Mouse (Mus musculus): ENCODE results near the gene Ugcg.

The Ugcg gene

DNA sequence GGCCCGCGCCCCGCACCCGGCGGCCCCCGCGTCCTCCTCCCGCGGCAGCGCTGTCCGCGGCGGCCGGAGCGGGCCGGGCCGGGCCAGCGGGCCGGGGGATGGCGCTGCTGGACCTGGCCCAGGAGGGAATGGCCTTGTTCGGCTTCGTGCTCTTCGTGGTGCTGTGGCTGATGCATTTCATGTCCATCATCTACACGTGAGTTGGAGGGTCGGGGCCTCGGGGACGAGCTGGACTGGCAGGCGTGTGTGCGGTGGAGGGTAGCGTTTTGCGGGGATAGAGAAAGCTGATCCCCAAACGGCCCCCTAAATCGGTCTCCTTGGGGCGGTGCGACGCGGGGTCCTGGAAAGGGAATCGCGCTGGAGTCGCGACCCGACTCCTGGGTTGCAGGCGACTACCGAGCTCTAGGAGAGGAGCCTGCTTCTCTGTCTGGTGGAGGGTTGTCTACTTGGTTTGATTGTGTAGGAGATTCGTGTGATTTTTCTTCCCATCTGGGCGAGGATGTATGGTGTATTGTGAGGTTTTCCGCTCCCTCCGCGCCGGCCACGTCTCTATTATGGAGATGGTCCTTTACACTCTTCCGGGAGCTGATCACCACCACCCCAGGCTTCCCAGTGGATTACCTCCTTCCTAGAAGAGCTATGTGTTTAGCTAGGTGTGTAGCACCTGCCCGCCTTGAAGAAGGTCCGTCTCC is 635 bp downstream of the Ugcg start:
- no peak for DNase-seq (ENCODE audit: extremely low read depth, low read depth, low spot score)

DNA sequence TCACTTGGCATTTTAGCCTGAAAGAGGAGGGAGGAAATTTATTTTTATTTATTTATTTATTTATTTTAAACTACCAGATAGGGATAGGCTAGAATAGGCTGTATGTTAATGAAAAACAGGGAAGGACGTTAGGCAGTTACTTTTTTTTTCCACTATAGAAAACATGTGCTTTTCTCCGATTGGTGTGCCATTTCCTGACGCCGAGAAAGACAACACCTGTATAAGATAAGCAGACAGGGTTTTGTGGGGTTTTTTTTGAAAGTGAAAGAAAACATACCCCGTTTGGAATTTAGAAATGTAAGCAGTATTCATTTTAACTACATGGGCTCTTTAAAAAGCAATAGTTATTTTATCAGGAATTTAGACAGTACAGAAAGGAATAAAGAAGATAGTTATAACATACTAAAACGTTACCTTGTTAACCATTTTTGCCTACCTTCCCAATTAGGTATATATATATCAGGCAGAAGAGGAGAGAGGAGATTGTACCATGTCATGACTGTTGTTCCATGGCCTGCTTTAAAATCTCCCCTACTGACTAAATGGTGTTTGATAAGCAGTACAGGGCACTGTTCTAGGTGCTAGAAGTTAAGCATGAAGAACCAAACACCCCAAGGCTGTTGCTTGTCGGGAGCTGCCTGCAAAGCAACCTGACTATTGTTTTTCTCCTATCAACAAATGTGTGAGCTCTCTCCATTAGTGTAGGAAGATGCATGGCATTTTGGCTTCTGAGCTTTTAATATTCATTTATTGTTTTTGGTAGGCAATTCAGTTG is 1.8 kb downstream of the Ugcg start:
- DNase-seq (ENCODE audit: extremely low read depth, low read depth, low spot score) = no peak

DNA sequence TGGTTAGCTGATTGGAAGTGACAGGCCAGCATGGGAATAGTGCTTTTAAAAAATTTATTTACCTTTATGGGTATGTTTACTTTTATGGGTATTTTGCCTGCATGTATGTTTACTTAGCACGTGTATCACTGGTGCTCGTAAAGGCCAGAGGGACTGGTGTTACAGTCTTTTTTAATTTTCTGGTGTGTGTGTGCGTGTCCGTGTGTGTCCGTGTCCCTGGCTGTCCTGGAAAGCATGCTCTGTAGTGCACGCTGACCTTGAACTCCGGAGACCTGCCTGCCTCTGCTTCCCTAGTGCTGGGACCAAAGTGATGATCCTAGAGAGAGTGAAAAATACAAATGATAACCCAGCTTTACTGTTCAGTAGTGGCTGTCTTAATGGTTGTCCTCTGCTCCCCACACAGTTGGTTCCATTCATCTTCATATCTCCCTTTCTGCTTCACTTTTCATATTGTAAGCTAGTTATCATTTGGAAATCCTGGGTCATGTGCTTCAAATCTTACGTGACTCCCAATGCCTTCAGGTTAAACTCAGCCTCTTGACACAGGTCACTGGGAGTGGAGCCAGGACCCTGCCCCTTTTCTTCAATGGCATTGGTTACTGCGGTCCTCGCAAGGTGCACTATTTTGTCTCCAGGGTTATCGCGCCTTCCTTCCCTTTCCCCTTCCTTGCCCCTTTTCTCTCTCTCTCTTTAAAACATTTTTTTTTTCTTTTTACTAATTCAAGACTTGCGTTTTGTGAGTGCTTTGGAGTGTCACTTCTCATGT is 5.9 kb downstream of the Ugcg start:
- DNase-seq (ENCODE audit: extremely low read depth, low read depth, low spot score) = no peak

DNA sequence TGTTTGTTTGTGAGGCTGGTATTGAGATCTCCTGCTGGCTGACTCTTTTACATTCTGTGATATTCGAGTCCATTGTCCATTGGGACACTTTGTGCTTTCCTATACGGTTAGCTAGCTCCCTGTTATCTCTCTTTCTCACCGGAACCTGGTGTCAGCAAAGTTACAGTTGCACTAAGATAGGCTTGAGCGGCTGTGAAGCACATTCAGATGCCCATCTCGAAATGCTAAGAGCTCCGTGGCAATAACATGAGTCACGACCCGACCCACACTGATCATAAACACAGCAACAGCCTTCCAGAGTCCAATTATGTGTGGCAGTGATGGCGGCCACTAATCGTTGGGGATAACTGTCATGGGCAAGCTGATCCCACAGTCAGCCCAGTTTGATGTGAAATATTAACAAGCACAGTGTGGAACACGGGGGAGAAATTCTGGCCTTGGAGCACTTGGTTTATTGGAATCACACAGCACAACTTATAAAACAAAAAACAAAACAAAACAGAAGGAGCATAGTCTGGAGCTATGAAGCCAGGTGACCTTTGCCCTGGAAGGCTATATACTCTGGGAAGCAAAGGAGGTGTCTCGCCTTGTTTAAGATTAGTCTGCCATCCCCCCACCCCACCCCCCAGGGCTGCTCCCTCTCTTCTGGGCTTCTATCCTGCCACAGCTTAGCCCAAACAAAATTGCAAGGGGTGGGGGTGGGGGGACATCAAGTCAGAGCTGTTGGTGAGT is 7.5 kb downstream of the Ugcg start:
- no peak for DNase-seq (ENCODE audit: extremely low read depth, low read depth, low spot score)

DNA sequence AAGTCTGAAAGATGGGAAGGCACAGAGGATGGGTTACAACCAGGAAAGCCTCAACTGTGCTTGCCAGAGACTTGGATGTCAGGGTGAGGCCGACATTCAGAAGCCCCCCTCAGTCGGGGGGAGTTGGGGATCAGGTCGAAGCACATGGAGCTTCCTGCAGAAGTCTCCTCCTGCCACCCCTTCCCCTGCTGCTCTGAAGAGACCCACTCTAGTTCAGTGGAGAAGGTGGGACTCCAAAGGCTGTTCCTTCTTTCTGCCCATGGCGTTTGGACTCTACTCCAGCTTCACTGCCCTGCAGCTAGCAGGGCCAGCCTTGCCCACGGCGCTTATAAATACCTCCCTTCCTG is 8.0 kb downstream of the Ugcg start:
- DNase-seq (ENCODE audit: extremely low read depth, low read depth, low spot score) = no peak

DNA sequence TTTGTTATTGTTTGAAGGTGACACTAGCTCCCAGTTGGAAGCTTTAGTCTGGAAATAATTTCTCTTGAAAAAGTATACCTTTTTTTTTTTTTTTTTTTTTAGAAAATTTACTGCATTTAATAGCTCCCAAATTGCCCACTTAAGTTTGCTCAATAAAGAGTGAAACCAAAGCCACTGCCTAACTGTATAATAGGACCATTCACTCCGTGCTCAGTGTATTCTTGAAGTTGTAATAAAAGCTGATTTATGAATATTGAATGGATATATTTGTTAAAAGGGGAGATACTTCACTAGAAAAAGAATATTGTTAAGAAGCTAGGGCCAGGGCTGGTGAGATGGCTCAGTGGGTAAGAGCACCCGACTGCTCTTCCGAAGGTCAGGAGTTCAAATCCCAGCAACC is 8.4 kb downstream of the Ugcg start:
- no peak for DNase-seq (ENCODE audit: extremely low read depth, low read depth, low spot score)

DNA sequence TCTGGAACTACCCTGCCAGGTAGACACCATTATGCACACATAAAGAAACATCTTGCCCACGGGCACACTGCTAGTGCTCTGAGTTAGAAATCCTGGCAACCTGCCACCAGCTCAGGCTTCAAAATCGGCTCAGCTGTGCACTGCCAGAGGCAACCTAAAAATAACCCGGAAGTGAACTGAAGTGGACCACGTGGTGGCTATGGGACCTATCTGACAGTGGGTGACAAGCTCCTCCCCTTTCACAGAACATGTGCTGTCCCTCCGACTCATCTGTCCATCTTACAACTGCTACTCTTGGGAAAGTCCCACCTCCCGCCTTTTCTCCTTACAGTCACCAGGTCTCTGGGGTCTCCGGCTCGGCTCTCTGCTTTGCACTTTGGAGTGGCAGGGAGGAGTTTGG is 10.3 kb downstream of the Ugcg start:
- no peak for DNase-seq (ENCODE audit: extremely low read depth, low read depth, low spot score)

DNA sequence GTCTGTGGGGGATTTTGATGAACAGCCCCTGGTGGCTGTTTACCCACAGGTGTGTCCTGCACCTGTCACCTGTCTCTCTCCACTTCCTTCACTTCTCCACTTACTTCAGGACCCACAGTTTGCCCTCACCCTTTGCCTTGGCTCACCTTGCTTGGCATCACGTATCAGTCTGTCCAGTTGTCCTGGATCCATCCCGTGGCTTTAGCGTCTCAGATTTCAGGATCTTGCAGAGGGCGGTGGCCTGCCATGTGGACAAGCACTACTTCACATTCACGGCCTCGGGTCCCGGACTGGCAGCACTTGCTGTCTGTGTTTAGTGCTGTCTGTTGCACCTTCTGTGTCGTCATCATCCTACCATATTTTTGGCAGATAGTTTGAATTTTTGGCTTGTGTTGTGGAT is 10.7 kb downstream of the Ugcg start:
- no peak for DNase-seq (ENCODE audit: extremely low read depth, low read depth, low spot score)

DNA sequence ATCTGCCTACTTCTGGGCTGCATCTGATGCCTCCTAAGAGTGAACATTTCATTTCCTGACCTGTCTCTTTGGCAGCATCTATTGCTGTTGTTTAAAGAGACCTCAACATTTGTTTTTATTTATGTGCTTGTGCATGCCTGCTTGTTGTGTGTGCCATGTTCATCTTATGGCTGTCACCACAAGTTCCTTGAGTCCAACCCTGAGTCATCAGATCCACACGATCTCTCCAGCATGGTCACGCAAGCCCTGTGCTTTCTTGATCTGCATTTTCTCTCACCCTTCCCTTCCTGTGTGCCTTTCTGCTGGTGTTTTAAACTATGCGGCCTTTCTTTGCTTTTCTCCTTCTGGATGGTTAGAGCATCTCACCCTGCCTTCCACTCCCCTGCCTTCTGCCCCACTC is 11.6 kb downstream of the Ugcg start:
- DNase-seq (ENCODE audit: extremely low read depth, low read depth, low spot score) = no peak

DNA sequence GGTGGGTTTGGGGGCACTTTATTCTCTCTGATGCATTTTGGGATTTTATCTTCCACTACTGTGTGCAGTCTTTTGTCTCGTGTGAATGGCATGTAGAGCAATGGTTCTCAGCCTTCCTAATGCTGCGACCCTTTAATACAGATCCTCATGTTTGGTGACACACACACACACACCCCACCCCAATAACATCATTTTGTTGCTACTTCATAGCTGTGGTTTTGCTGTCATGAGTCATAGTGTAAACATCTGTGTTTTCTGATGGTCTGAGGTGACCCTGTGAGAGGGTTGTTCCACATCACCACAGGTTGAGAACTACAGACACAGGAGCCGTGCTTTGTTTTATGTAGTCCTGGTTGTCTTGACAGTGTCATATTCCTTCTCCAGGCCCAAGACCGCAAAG is 15.6 kb downstream of the Ugcg start:
- DNase-seq (ENCODE audit: extremely low read depth, low read depth, low spot score) = no peak

DNA sequence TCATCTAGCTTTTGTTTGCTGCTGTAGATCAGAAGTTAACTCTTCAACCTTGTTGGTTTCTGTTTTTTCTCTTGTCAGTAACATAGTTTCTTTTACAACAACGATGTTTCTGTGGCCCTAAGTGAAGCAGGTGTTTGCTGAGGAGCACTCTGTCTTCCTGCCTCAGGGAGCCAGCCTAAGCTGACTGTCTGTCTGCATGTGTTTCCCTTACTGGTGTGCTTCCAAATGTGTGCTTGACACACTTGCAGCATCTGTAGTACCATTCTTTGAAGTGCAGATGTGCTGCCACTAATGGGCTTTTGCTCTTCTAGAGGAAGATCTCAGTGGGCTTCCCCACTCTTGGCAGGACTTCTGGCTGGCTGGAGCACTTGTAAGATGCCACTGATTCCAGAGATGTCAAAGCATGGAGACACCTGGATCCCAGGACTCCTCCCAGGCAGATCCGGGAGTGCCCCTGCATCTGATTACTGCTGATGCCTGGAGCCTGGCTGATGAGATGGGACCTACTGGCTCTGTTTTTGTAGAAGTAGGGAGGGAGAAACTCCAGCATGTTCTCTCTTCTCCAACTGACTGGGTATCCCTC is 16.8 kb downstream of the Ugcg start:
- no peak for DNase-seq (ENCODE audit: extremely low read depth, low read depth, low spot score)

DNA sequence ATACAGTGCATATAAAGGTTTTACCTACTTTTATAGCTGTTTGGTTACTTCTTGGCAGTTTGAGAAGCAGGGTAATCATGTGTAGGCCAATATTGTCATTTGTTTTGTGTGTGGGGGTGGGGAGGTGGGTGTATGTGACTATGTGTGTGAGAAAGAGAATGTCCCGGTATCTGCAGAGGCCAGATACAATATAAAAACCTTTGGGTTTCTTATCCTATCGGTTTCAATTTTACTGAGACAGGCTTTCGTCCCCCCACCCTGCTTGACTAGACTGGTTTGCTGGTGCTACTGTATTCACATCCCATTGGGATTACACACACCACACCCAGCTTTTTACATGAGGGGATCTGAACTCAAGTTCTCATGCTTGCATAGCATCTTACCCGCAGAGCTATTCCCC is 17.5 kb downstream of the Ugcg start:
- no peak for DNase-seq (ENCODE audit: extremely low read depth, low read depth, low spot score)

DNA sequence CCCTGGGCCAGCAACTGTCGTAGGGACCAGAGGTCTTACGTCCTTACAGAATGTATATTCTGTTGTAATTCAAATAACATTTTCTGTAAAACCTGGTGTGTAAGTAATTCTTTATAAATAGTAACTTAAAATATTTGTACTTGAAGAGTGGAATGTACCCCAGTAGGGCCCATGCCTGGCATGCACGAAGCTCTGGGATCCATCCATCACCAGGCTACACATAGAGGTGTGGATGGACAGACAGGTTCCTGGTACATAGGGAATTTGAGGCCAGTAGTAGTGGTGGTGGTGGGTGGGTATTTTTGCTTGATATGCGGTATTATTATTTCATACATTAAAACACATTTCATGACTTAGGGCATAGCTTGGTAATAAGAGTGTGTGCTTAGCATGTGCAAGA is 19.6 kb downstream of the Ugcg start:
- no peak for DNase-seq (ENCODE audit: extremely low read depth, low read depth, low spot score)

DNA sequence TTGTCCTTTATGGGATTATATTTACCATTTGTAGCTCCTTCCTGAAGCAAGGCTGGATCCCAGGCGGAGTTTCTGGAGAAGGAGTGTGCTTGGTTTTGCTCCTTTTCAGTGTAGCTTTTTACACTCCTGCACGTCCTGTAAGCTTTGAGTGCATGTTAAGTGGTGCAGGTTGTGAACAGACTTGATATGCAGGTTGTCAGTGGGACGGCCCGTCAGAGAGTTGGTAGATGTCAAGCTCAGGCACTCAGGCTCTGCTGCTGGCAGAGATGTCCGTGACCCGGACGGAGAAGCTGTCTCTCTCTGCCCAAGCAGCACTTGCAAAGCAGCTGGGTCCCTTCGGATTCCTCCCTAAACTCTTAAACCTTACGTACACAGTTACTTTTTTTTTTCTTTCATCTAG is 22.1 kb downstream of the Ugcg start:
- DNase-seq (ENCODE audit: extremely low read depth, low read depth, low spot score) = no peak

DNA sequence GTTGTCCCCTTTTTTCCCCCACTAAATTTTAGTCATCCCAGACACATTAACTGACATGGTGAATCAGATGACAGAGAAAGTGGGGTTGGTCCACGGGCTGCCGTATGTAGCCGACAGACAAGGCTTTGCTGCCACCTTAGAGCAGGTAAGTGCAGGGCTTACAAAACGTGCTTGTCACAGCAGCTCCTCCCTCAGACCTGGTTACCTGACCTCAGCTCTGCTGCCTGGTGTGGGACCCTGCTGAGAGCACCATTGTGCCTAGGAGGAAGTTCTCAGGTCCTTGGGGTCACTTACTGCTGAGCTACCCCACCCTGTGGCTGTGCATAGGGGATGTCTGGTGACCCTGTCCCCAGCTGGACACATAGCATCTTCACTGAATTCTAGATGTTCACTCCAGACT is 24.8 kb downstream of the Ugcg start:
- no peak for DNase-seq (ENCODE audit: extremely low read depth, low read depth, low spot score)

DNA sequence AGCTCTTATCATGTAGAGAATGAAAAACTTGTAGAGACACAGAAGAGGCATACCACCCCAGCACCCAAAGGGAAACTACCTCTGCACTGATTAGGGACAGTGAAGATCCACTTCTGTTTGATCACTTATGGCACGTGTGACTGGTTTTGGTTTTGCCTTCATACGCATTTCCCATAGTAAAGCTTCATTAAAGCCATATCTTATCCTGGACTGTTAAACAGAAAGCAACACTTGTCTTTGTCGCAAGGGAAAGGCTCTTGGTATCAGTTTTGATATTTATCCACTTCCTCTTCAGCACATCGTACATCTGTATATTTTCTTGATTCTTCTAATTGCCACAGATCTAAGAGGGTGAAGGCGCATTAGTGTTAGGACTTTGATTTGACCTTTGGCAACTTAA is 25.6 kb downstream of the Ugcg start:
- DNase-seq (ENCODE audit: extremely low read depth, low read depth, low spot score) = no peak

DNA sequence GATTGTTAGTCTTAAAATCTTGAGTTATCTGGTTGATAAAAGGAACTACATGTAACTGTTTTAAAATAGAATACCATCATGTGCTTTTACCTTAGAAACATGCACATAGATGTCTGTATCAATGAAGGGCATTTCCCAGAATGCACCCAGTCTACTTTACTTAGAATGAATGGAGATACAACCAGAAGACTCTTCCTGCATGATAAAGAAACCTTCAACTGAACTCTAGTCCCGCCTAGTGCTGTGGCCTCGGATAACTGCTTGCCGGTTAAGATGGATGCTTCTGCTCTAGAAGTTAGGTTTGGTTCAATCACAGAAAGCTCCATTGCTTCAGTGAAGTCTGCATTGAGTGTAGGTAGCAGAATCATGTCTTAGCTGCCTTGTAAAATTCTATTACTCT is 26.5 kb downstream of the Ugcg start:
- no peak for DNase-seq (ENCODE audit: extremely low read depth, low read depth, low spot score)

DNA sequence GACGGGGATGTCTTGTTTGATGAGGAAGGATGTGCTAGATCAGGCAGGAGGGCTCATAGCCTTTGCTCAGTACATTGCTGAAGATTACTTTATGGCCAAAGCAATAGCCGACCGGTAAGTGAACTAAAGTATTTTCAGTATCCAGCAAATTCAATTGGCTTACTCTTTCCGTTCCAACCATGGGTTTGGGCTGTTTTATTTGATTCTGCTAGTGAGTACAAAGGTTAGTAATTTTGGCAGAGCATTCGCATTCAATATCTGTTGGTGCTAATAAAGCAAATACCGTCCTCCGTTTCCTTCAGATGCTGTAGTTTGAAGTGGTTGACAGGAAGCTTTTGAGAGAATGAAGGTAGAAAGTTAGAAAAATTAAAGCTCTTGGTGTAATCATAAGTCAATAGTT is 28.0 kb downstream of the Ugcg start:
- DNase-seq (ENCODE audit: extremely low read depth, low read depth, low spot score) = no peak

DNA sequence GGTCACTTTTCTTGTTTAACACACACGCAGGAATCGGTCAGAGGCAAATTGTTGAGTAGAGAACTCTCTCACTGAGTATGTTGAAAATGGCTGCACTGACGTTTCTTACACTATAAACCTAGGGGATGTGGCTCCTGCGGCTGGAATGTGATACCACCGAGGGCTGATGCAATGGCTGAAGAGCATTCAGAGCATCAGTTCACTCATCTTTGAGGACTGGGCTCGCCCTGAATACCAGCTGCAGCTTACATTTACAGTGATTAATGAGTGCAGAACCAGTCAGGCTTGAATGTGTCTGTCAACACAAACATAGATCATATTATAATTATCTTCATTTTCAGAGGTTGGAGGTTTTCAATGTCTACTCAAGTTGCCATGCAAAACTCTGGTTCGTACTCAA is 29.1 kb downstream of the Ugcg start:
- no peak for DNase-seq (ENCODE audit: extremely low read depth, low read depth, low spot score)

DNA sequence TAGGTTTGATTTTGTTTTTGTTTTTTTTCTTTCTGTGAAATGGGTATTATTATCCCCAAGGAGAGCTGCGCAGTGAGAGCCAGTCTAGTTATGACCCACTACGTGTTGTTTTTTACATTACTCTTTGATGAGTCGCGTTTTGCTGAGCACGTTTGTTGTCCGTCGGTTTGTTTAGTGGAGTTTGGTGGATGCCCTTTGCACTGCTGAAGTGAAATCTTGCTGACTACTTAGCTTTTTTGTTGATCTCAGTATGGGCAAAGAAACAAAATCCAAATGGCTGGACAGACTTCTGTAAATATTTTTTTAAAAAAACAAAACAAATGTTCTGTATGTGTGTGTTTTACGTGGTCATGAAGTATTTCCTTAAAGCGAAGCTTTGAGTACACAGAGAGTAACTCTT is 33.2 kb downstream of the Ugcg start:
- no peak for DNase-seq (ENCODE audit: extremely low read depth, low read depth, low spot score)

DNA sequence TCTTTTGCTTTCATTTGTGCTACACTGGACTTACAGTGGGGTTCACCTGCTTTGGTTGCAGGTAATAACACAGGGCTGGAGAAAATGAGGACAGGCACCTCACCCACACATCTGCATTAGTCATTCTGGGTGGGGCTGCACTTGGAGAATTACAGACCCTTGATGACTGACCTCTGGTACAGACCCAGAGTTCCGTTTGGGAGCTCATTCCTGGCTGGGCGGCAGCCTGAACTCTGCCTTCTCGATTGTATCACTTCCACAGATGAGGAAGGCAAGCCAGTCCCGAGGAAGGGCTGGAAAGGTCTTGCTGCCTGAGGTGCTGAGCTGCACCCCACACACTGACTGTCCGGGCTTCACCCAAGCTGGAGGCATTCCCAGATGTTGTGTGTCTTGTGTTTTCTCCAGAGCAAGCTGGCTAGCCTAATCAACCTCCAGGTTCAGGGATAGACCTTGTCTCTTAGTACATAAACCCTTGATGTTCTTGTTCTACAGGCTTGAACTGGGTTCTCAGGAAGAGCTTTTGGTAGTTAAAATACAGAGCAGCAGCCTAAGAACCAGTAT is 34.1 kb downstream of the Ugcg start:
- no peak for DNase-seq (ENCODE audit: extremely low read depth, low read depth, low spot score)

Data from fat pad, adult 2 months (tissue).